Mouse (Mus musculus) kidney, embryonic 16.5 days (tissue): ENCODE measurements around the gene Pde4d. TPM values are rescaled to one million over a fixed set of nuclear protein-coding genes. Genes with fewer than 3 reads are reported as not detected.

Source experiments
- ATAC-seq: fragments of 200-750 bp; cut with Nextera tagmentation; 2 replicates; pipeline ENCODE4 v1.8.0; 2017; ENCODE audit warnings: moderate TSS enrichment; ENCODE audit not compliant: low FRiP score, low TSS enrichment
- H3K27ac ChIP-seq: fragments of 300-500 bp; sonication (generic); 2 replicates; pipeline ENCODE4 v1.5.1; 2014; ENCODE audit warnings: low read length
- H3K27me3 ChIP-seq: fragments of 300-500 bp; sonication (generic); 2 replicates; pipeline ENCODE4 v1.6.1; 2014; ENCODE audit warnings: low read length, control low read depth, mixed read lengths; ENCODE audit not compliant: insufficient read depth
- H3K36me3 ChIP-seq: fragments of 300-500 bp; sonication (generic); 2 replicates; pipeline ENCODE4 v1.6.1; 2014; ENCODE audit warnings: low read length, control low read depth, mixed read lengths; ENCODE audit not compliant: insufficient read depth
- H3K4me1 ChIP-seq: fragments of 300-500 bp; sonication (generic); 2 replicates; pipeline ENCODE4 v1.6.1; 2014; ENCODE audit warnings: low read length, control low read depth, mixed read lengths; ENCODE audit not compliant: insufficient read depth
- H3K4me2 ChIP-seq: fragments of 300-500 bp; sonication (generic); replicated peaks from 2 replicates; pipeline ENCODE4 v1.6.1; 2014; ENCODE audit warnings: low read depth, low read length
- H3K4me3 ChIP-seq: fragments of 300-500 bp; sonication (generic); 2 replicates; pipeline ENCODE4 v1.5.1; 2014; ENCODE audit warnings: mild to moderate bottlenecking, low read length
- H3K9ac ChIP-seq: fragments of 300-500 bp; sonication (generic); replicated peaks from 2 replicates; pipeline ENCODE4 v1.6.1; 2014; ENCODE audit warnings: low read length
- H3K9me3 ChIP-seq: fragments of 300-500 bp; sonication (generic); 2 replicates; pipeline ENCODE4 v1.6.1; 2016; ENCODE audit warnings: low read length, control low read depth
- WGBS: fragments of 180-500 bp; shearing (Covaris S2); extraction: QIAGEN DNeasy Blood & Tissue Kit; methylation state at CpG from one replicate; pipeline ENCODE4 v1.1.7; 2014; 5-methylcytosine and 5-hydroxymethylcytosine counted together
- polyA plus RNA-seq: library from polyadenylated mRNA; unstranded; fragments of >200 nt; fragmentation: Nextera tagmentation; extraction: Ambion mirVana; gene quantifications from 2 replicates; pipeline ENCODE4 v1.2.1, GENCODE M21; 2015

The Pde4d gene
- polyA plus RNA-seq, 1 experiment from 2014 or later, result 11.1 TPM

- no peak for ATAC-seq
- H3K4me3 ChIP-seq, result no peak overlapping the region
- H3K9me3 ChIP-seq, result no peaks in the 10 kb centered on the region
- WGBS, result 34% methylated on average over 8 of the region's 8 CpGs
- no peaks in the 10 kb centered on the region for H3K27me3 ChIP-seq
- H3K4me1 ChIP-seq, result 0 out of 2 replicates have a peak, but pooled peaks cover 4% of the 10 kb centered on the region
- no peak overlapping the region for H3K27ac ChIP-seq
- no peak overlapping the region for H3K9ac ChIP-seq
- no peak overlapping the region for H3K4me2 ChIP-seq
- no peaks in the 10 kb centered on the region for H3K36me3 ChIP-seq
Measured at GRCm38 (mm10) chr13:109068258-109069219, 618.8 kb downstream of the Pde4d start.

GRCm38 (mm10) chr13:109073371-109073770 is 623.6 kb downstream of the Pde4d start:
- 0 out of 2 replicates have a peak, but pooled peaks cover under 1% of the 10 kb centered on the region for H3K4me1 ChIP-seq
- H3K4me2 ChIP-seq, result no peak overlapping the region
- no peak overlapping the region for H3K27ac ChIP-seq
- H3K4me3 ChIP-seq, result no peak overlapping the region
- H3K9ac ChIP-seq, result no peak overlapping the region
- no peak for ATAC-seq
- H3K27me3 ChIP-seq, result no peaks in the 10 kb centered on the region
- no peaks in the 10 kb centered on the region for H3K36me3 ChIP-seq
- no peaks in the 10 kb centered on the region for H3K9me3 ChIP-seq
- WGBS, result 29% methylated on average over 2 of the region's 2 CpGs

- H3K27me3 ChIP-seq, result no peaks in the 10 kb centered on the region
- H3K4me2 ChIP-seq, result no peak overlapping the region
- no peak overlapping the region for H3K27ac ChIP-seq
- H3K4me3 ChIP-seq, result no peak overlapping the region
- no peaks in the 10 kb centered on the region for H3K36me3 ChIP-seq
- H3K4me1 ChIP-seq, result no peaks in the 10 kb centered on the region
- no peaks in the 10 kb centered on the region for H3K9me3 ChIP-seq
- no peak overlapping the region for H3K9ac ChIP-seq
- no peak for ATAC-seq
- 38% methylated on average over 4 of the region's 4 CpGs for WGBS
Measured at GRCm38 (mm10) chr13:109074078-109074477, 624.3 kb downstream of the Pde4d start.

- Histone ChIP-seq H3K36me3 (no peaks in the 10 kb centered on the region), H3K9ac (no peak overlapping the region), H3K9me3 (no peaks in the 10 kb centered on the region), H3K4me1 (no peaks in the 10 kb centered on the region), H3K27me3 (no peaks in the 10 kb centered on the region), H3K4me2 (no peak overlapping the region), H3K27ac (no peak overlapping the region), H3K4me3 (no peak overlapping the region)
- WGBS, result 93% methylated on average over 3 of the region's 3 CpGs
- ATAC-seq, result no peak
Measured at GRCm38 (mm10) chr13:109092654-109093053, 642.9 kb downstream of the Pde4d start.

GRCm38 (mm10) chr13:109096654-109097053 is 646.9 kb downstream of the Pde4d start:
- Histone ChIP-seq H3K27me3 (no peaks in the 10 kb centered on the region), H3K36me3 (no peaks in the 10 kb centered on the region), H3K4me1 (no peaks in the 10 kb centered on the region), H3K4me3 (no peak overlapping the region), H3K27ac (no peak overlapping the region), H3K4me2 (no peak overlapping the region), H3K9ac (no peak overlapping the region), H3K9me3 (no peaks in the 10 kb centered on the region)
- no peak for ATAC-seq
- WGBS, result 78% methylated on average over 2 of the region's 2 CpGs

- Histone ChIP-seq H3K4me2 (peak overlapping the region; percentile 89), H3K9ac (no peak overlapping the region), H3K4me1 (peaks cover 14% of the 10 kb centered on the region), H3K36me3 (no peaks in the 10 kb centered on the region), H3K27me3 (peaks cover 9% of the 10 kb centered on the region), H3K9me3 (no peaks in the 10 kb centered on the region), H3K4me3 (peak overlapping the region; percentile 51), H3K27ac (no peak overlapping the region)
- peak; percentile 84 for ATAC-seq
- WGBS, result 0% methylated on average over 8 of the region's 8 CpGs
Measured at GRCm38 (mm10) chr13:109116004-109116341, 666.2 kb downstream of the Pde4d start.

- H3K9me3 ChIP-seq, result no peaks in the 10 kb centered on the region
- no peaks in the 10 kb centered on the region for H3K36me3 ChIP-seq
- under 1% methylated on average over 50 of the region's 63 CpGs for WGBS
- H3K9ac ChIP-seq, result no peak overlapping the region
- peak overlapping the region; percentile 89 for H3K4me2 ChIP-seq
- peak overlapping the region; percentile 51 for H3K4me3 ChIP-seq
- peaks cover 14% of the 10 kb centered on the region for H3K4me1 ChIP-seq
- peaks cover 9% of the 10 kb centered on the region for H3K27me3 ChIP-seq
- no peak overlapping the region for H3K27ac ChIP-seq
- ATAC-seq, result peak; percentile 89
Measured at GRCm38 (mm10) chr13:109116342-109117201, 666.8 kb downstream of the Pde4d start.

- H3K9me3 ChIP-seq, result no peaks in the 10 kb centered on the region
- peaks cover 9% of the 10 kb centered on the region for H3K27me3 ChIP-seq
- no peaks in the 10 kb centered on the region for H3K36me3 ChIP-seq
- no peak overlapping the region for H3K9ac ChIP-seq
- peak; percentile 93 for ATAC-seq
- WGBS, result 1% methylated on average over 14 of the region's 14 CpGs
- no peak overlapping the region for H3K27ac ChIP-seq
- H3K4me2 ChIP-seq, result peak overlapping the region; percentile 89
- peaks cover 14% of the 10 kb centered on the region for H3K4me1 ChIP-seq
- peak overlapping the region; percentile 51 for H3K4me3 ChIP-seq
Measured at GRCm38 (mm10) chr13:109117210-109117791, 667.6 kb downstream of the Pde4d start.

GRCm38 (mm10) chr13:109118296-109118800 is 668.6 kb downstream of the Pde4d start:
- Histone ChIP-seq H3K9ac (no peak overlapping the region), H3K4me1 (peaks cover 14% of the 10 kb centered on the region), H3K27ac (no peak overlapping the region), H3K4me3 (no peak overlapping the region), H3K36me3 (no peaks in the 10 kb centered on the region), H3K27me3 (peaks cover 9% of the 10 kb centered on the region), H3K9me3 (no peaks in the 10 kb centered on the region), H3K4me2 (no peak overlapping the region)
- WGBS, result 100% methylated on average over 1 of the region's 1 CpGs
- ATAC-seq, result no peak
